Mouse (Mus musculus) kidney, embryonic 14.5 days (tissue): ENCODE results near the gene Tead1. TPM values are rescaled to one million over a fixed set of nuclear protein-coding genes. Genes with fewer than 3 reads are reported as not detected.
"Not testable (repeated sequence)": the region's sequence is repeated elsewhere in the genome, so short reads cannot be mapped to it uniquely, and the experiment has no call there.

Experiments used
- ATAC-seq: fragments of 200-750 bp; cut with Nextera tagmentation; 2 replicates; pipeline ENCODE4 v1.8.0; 2017; ENCODE audit warnings: moderate number of reproducible peaks, mild to moderate bottlenecking, moderate TSS enrichment, moderate library complexity; ENCODE audit not compliant: low FRiP score, low TSS enrichment
- H3K27ac ChIP-seq: fragments of 300-500 bp; sonication (generic); 2 replicates; pipeline ENCODE4 v1.5.1; 2014; ENCODE audit warnings: low read depth, mild to moderate bottlenecking, low read length, moderate library complexity, mixed read lengths
- H3K27me3 ChIP-seq: fragments of 300-500 bp; sonication (generic); 2 replicates; pipeline ENCODE4 v1.6.1; 2014; ENCODE audit warnings: mild to moderate bottlenecking, low read length; ENCODE audit not compliant: control insufficient read depth, insufficient read depth
- H3K36me3 ChIP-seq: fragments of 300-500 bp; sonication (generic); 2 replicates; pipeline ENCODE4 v1.6.1; 2014; ENCODE audit warnings: low read length, mixed read lengths; ENCODE audit not compliant: control insufficient read depth, insufficient read depth
- H3K4me1 ChIP-seq: fragments of 300-500 bp; sonication (generic); 2 replicates; pipeline ENCODE4 v1.6.1; 2014; ENCODE audit warnings: low read length, mixed read lengths; ENCODE audit not compliant: control insufficient read depth, insufficient read depth
- H3K4me2 ChIP-seq: fragments of 300-500 bp; sonication (generic); replicated peaks from 2 replicates; pipeline ENCODE4 v1.6.1; 2014; ENCODE audit warnings: low read depth, mild to moderate bottlenecking, low read length
- H3K4me3 ChIP-seq: fragments of 300-500 bp; sonication (generic); 2 replicates; pipeline ENCODE4 v1.5.1; 2014; ENCODE audit warnings: mild to moderate bottlenecking, low read length
- H3K9ac ChIP-seq: fragments of 300-500 bp; sonication (generic); 2 replicates; pipeline ENCODE4 v1.6.1; 2014; ENCODE audit warnings: low read depth, mild to moderate bottlenecking, low read length, moderate library complexity
- H3K9me3 ChIP-seq: fragments of 300-500 bp; sonication (generic); 2 replicates; pipeline ENCODE4 v1.6.1; 2016; ENCODE audit warnings: low read length; ENCODE audit not compliant: control insufficient read depth
- WGBS: fragments of 180-500 bp; shearing (Covaris S2); extraction: QIAGEN DNeasy Blood & Tissue Kit; methylation state at CpG from one replicate; pipeline ENCODE4 v1.1.7; 2014; 5-methylcytosine and 5-hydroxymethylcytosine counted together
- polyA plus RNA-seq: library from polyadenylated mRNA; unstranded; fragments of >200 nt; fragmentation: Nextera tagmentation; extraction: Ambion mirVana; gene quantifications from 2 replicates; pipeline ENCODE4 v1.2.1, GENCODE M21; 2014

The Tead1 gene
- polyA plus RNA-seq, 1 experiment from 2014 or later, result 30.1 TPM

- ATAC-seq, result no peak
- H3K9me3 ChIP-seq, result no peaks in the 10 kb centered on the region
- no peak overlapping the region for H3K9ac ChIP-seq
- H3K27ac ChIP-seq, result no peak overlapping the region
- no peaks in the 10 kb centered on the region for H3K27me3 ChIP-seq
- no peak overlapping the region for H3K4me2 ChIP-seq
- WGBS, result 60% methylated on average over 22 of the region's 22 CpGs
- H3K4me1 ChIP-seq, result peaks cover 20% of the 10 kb centered on the region; the same call in 1 of the 2 replicates
- no peaks in the 10 kb centered on the region for H3K36me3 ChIP-seq
- H3K4me3 ChIP-seq, result no peak overlapping the region
These were observed 239.3 kb downstream of the Tead1 start for GRCm38 (mm10) chr7:112918279-112918991.

GRCm38 (mm10) chr7:112919845-112920244, 240.7 kb downstream of the Tead1 start:
- no peaks in the 10 kb centered on the region for H3K27me3 ChIP-seq
- no peak for ATAC-seq
- WGBS, result 1% methylated on average over 4 of the region's 4 CpGs

GRCm38 (mm10) chr7:112922801-112923200, 243.7 kb downstream of the Tead1 start:
- H3K9ac ChIP-seq, result no peak overlapping the region
- no peak overlapping the region; the same call in 1 of the 2 replicates for H3K27ac ChIP-seq
- ATAC-seq, result no peak
- H3K4me2 ChIP-seq, result no peak overlapping the region
- H3K27me3 ChIP-seq, result no peaks in the 10 kb centered on the region
- 37% methylated on average over 4 of the region's 4 CpGs for WGBS
- H3K4me1 ChIP-seq, result peaks cover 35% of the 10 kb centered on the region
- no peaks in the 10 kb centered on the region for H3K9me3 ChIP-seq
- no peak overlapping the region for H3K4me3 ChIP-seq
- H3K36me3 ChIP-seq, result no peaks in the 10 kb centered on the region

More at GRCm38 (mm10) chr7:112919845-112920244, 240.7 kb downstream of the Tead1 start:
- H3K4me1 ChIP-seq, result peaks cover 30% of the 10 kb centered on the region
- H3K9me3 ChIP-seq, result no peaks in the 10 kb centered on the region
- no peaks in the 10 kb centered on the region for H3K36me3 ChIP-seq
- H3K4me2 ChIP-seq, result no peak overlapping the region
- H3K27ac ChIP-seq, result no peak overlapping the region
- H3K4me3 ChIP-seq, result no peak overlapping the region
- no peak overlapping the region for H3K9ac ChIP-seq

GRCm38 (mm10) chr7:112923712-112924111, 244.6 kb downstream of the Tead1 start:
- H3K36me3 ChIP-seq, result no peaks in the 10 kb centered on the region
- H3K4me3 ChIP-seq, result no peak overlapping the region
- ATAC-seq, result no peak; the same call in 1 of the 2 replicates
- no peak overlapping the region for H3K4me2 ChIP-seq
- H3K9me3 ChIP-seq, result no peaks in the 10 kb centered on the region
- WGBS, result 43% methylated on average over 3 of the region's 3 CpGs
- no peak overlapping the region; the same call in 1 of the 2 replicates for H3K27ac ChIP-seq
- peaks cover 32% of the 10 kb centered on the region for H3K4me1 ChIP-seq
- H3K27me3 ChIP-seq, result no peaks in the 10 kb centered on the region
- no peak overlapping the region for H3K9ac ChIP-seq

- Histone ChIP-seq H3K4me3 (no peak overlapping the region), H3K4me2 (no peak overlapping the region; the same call in 1 of the 2 replicates), H3K9me3 (no peaks in the 10 kb centered on the region), H3K27me3 (no peaks in the 10 kb centered on the region), H3K27ac (no peak overlapping the region), H3K9ac (no peak overlapping the region), H3K36me3 (no peaks in the 10 kb centered on the region), H3K4me1 (peaks cover 21% of the 10 kb centered on the region)
- WGBS, result 8% methylated on average over 7 of the region's 7 CpGs
- peak; percentile 33; the same call in 1 of the 2 replicates for ATAC-seq
These were observed 251.6 kb downstream of the Tead1 start for GRCm38 (mm10) chr7:112930669-112931068.

GRCm38 (mm10) chr7:112935876-112936275, 256.8 kb downstream of the Tead1 start:
- not testable (repeated sequence) for H3K4me1 ChIP-seq, H3K9ac ChIP-seq, H3K27ac ChIP-seq, H3K4me2 ChIP-seq, H3K9me3 ChIP-seq, H3K27me3 ChIP-seq, ATAC-seq, H3K36me3 ChIP-seq, H3K4me3 ChIP-seq
- 76% methylated on average over 5 of the region's 5 CpGs for WGBS

- WGBS, result 84% methylated on average over 8 of the region's 8 CpGs
These were observed 258.0 kb downstream of the Tead1 start for GRCm38 (mm10) chr7:112937089-112937488.

GRCm38 (mm10) chr7:112938959-112939358, 259.8 kb downstream of the Tead1 start:
- Histone ChIP-seq H3K4me2 (no peak overlapping the region), H3K27me3 (no peaks in the 10 kb centered on the region), H3K36me3 (no peaks in the 10 kb centered on the region), H3K27ac (no peak overlapping the region), H3K9me3 (no peaks in the 10 kb centered on the region), H3K4me1 (no peaks in the 10 kb centered on the region), H3K9ac (no peak overlapping the region), H3K4me3 (no peak overlapping the region)
- 9% methylated on average over 5 of the region's 5 CpGs for WGBS
- ATAC-seq, result 0 out of 2 replicates have a peak, but pooled peaks have one; percentile 58

More at GRCm38 (mm10) chr7:112937089-112937488, 258.0 kb downstream of the Tead1 start:
- H3K9me3 ChIP-seq, result no peaks in the 10 kb centered on the region
- no peak overlapping the region for H3K27ac ChIP-seq
- no peaks in the 10 kb centered on the region for H3K36me3 ChIP-seq
- no peak overlapping the region for H3K4me2 ChIP-seq
- ATAC-seq, result no peak
- no peak overlapping the region for H3K9ac ChIP-seq
- no peaks in the 10 kb centered on the region for H3K4me1 ChIP-seq
- H3K4me3 ChIP-seq, result no peak overlapping the region
- no peaks in the 10 kb centered on the region for H3K27me3 ChIP-seq

- WGBS, result 65% methylated on average over 5 of the region's 5 CpGs
- H3K36me3 ChIP-seq, result no peaks in the 10 kb centered on the region
- H3K27ac ChIP-seq, result no peak overlapping the region
- no peak overlapping the region for H3K9ac ChIP-seq
- H3K4me2 ChIP-seq, result no peak overlapping the region
- H3K4me1 ChIP-seq, result no peaks in the 10 kb centered on the region
- H3K4me3 ChIP-seq, result no peak overlapping the region
- no peaks in the 10 kb centered on the region for H3K27me3 ChIP-seq
- H3K9me3 ChIP-seq, result no peaks in the 10 kb centered on the region
- ATAC-seq, result no peak
These were observed 263.4 kb downstream of the Tead1 start for GRCm38 (mm10) chr7:112942567-112942966.
